Mouse (Mus musculus): ENCODE measurements around the gene Dph3. TPM values are rescaled to one million over a fixed set of nuclear protein-coding genes. Genes with fewer than 3 reads are reported as not detected.

The Dph3 gene
- total and polyA plus RNA-seq, 3 experiments = 75.7 to 125 (median 92.9) TPM

- Histone ChIP-seq H3K79me2 (replicated peaks; ENCODE audit: control insufficient read depth, extremely low read depth, insufficient read depth, poor library complexity, severe bottlenecking) (no peaks in the 10 kb centered on the region), H3K36me3 (replicated peaks in 1 of 2; ENCODE audit: control insufficient read depth in 1 of 2, insufficient read depth in 1 of 2, low read length in 1 of 2) (peaks cover 78 to 96% of the 10 kb centered on the region in 2 experiments), H3K27me3 (replicated peaks) (no peaks in the 10 kb centered on the region), H3K9ac (ENCODE audit: insufficient read depth, low read depth) (no peak overlapping the region), H3K4me1 (ENCODE audit: control insufficient read depth in 1 of 2, insufficient read depth in 2 of 2) (peaks cover 0 to 24% of the 10 kb centered on the region in 2 experiments; a peak in 1 of 4 replicates), H3K4me2 (ENCODE audit: insufficient read depth, low read depth, poor library complexity, severe bottlenecking) (no peak overlapping the region), H3K9me3 (replicated peaks; ENCODE audit: low read length) (peaks cover 19% of the 10 kb centered on the region), H3K4me3 (replicated peaks in 1 of 3; ENCODE audit: low read depth in 2 of 3, low read length in 2 of 3, poor library complexity in 1 of 3) (no peak overlapping the region), H3K27ac (ENCODE audit: insufficient read depth, low read depth) (no peak overlapping the region)
- no peak for DNase-seq (ENCODE audit: extremely low read depth)
- in situ Hi-C loops (cut with MboI; ENCODE audit: low pct_ligation_motif_present, low pct_unique_long_range_greater_than_20kb, low sequenced_read_pairs) = no loop called here
- no peak for TF ChIP-seq GABPA (IDR thresholded peaks at IDR 0.05; ENCODE audit: insufficient replicate concordance, low read depth, low read length)
- dilution Hi-C loops (cut with MboI; ENCODE audit: extremely low pct_ligation_motif_present, extremely low pct_unique_long_range_greater_than_20kb, low sequenced_read_pairs) = no loop called here
Observed at GRCm38 (mm10) chr14:32097691-32098090, 12.2 kb upstream of the Dph3 start.

GRCm38 (mm10) chr14:32096740-32097139, 11.2 kb upstream of the Dph3 start:
- Histone ChIP-seq H3K4me1 (ENCODE audit: control insufficient read depth in 1 of 2, insufficient read depth in 2 of 2) (peaks cover 0 to 24% of the 10 kb centered on the region in 2 experiments; a peak in 1 of 4 replicates), H3K27me3 (replicated peaks) (no peaks in the 10 kb centered on the region), H3K9me3 (replicated peaks; ENCODE audit: low read length) (peaks cover 19% of the 10 kb centered on the region), H3K4me3 (replicated peaks in 1 of 3; ENCODE audit: low read depth in 2 of 3, low read length in 2 of 3, poor library complexity in 1 of 3) (no peak overlapping the region), H3K79me2 (replicated peaks; ENCODE audit: control insufficient read depth, extremely low read depth, insufficient read depth, poor library complexity, severe bottlenecking) (no peaks in the 10 kb centered on the region), H3K4me2 (ENCODE audit: insufficient read depth, low read depth, poor library complexity, severe bottlenecking) (no peak overlapping the region), H3K9ac (ENCODE audit: insufficient read depth, low read depth) (no peak overlapping the region), H3K36me3 (replicated peaks in 1 of 2; ENCODE audit: control insufficient read depth in 1 of 2, insufficient read depth in 1 of 2, low read length in 1 of 2) (peaks cover 77 to 96% of the 10 kb centered on the region in 2 experiments), H3K27ac (ENCODE audit: insufficient read depth, low read depth) (no peak overlapping the region)
- in situ Hi-C loops (cut with MboI; ENCODE audit: low pct_ligation_motif_present, low pct_unique_long_range_greater_than_20kb, low sequenced_read_pairs) = no loop called here
- DNase-seq (ENCODE audit: extremely low read depth) = no peak
- dilution Hi-C loops (cut with MboI; ENCODE audit: extremely low pct_ligation_motif_present, extremely low pct_unique_long_range_greater_than_20kb, low sequenced_read_pairs) = no loop called here
- TF ChIP-seq MAFK (IDR thresholded peaks at IDR 0.05; ENCODE audit: insufficient replicate concordance, low read length) (no peak), PAX5 (IDR thresholded peaks at IDR 0.05; ENCODE audit: low read length) (no peak), MXI1 (IDR thresholded peaks at IDR 0.05; ENCODE audit: low read depth, low read length) (no peak), ZC3H11A (IDR thresholded peaks at IDR 0.05; ENCODE audit: low read depth, low read length) (no peak), HCFC1 (IDR thresholded peaks at IDR 0.05; ENCODE audit: low read depth, low read length) (no peak), POLR2AphosphoS2 (IDR thresholded peaks at IDR 0.05; ENCODE audit: low read depth, low read length) (no peak), JUND (conservative IDR thresholded peaks at IDR 0.05; ENCODE audit: low read depth, low read length) (no peak), IRF4 (IDR thresholded peaks at IDR 0.05; ENCODE audit: low read depth, low read length) (no peak), ELF1 (IDR thresholded peaks at IDR 0.05; ENCODE audit: low read depth, low read length) (no peak)

- no peak overlapping the region for H3K4me2 ChIP-seq (ENCODE audit: insufficient read depth, low read depth, poor library complexity, severe bottlenecking)
- H3K79me2 ChIP-seq (replicated peaks; ENCODE audit: control insufficient read depth, extremely low read depth, insufficient read depth, poor library complexity, severe bottlenecking) = peaks cover 2% of the 10 kb centered on the region; the same call in 1 of the 2 replicates
- no peak overlapping the region for H3K9ac ChIP-seq (ENCODE audit: insufficient read depth, low read depth)
- H3K27ac ChIP-seq (ENCODE audit: insufficient read depth, low read depth) = no peak overlapping the region
- H3K36me3 ChIP-seq (replicated peaks in 1 of 2; ENCODE audit: control insufficient read depth in 1 of 2, insufficient read depth in 1 of 2, low read length in 1 of 2) = peaks cover 82 to 100% of the 10 kb centered on the region in 2 experiments
- no peak for TF ChIP-seq RCOR1 (conservative IDR thresholded peaks at IDR 0.05; ENCODE audit: low read depth, low read length)
- no peak for TF ChIP-seq MAFK (IDR thresholded peaks at IDR 0.05; ENCODE audit: insufficient replicate concordance, low read length)
- TF ChIP-seq NRF1 (IDR thresholded peaks at IDR 0.05; ENCODE audit: low read depth, low read length) = no peak
- no peak for TF ChIP-seq NELFE (IDR thresholded peaks at IDR 0.05; ENCODE audit: low read depth, low read length)
- no peak for TF ChIP-seq USF2 (conservative IDR thresholded peaks at IDR 0.05; ENCODE audit: low read depth, low read length)
- no peak for TF ChIP-seq KAT2A (IDR thresholded peaks at IDR 0.05; ENCODE audit: insufficient replicate concordance, low read length)
- TF ChIP-seq MAZ (IDR thresholded peaks at IDR 0.05; ENCODE audit: low read depth, low read length) = no peak
- no peak for TF ChIP-seq IRF4 (IDR thresholded peaks at IDR 0.05; ENCODE audit: low read depth, low read length)
- no peak for TF ChIP-seq ZC3H11A (IDR thresholded peaks at IDR 0.05; ENCODE audit: low read depth, low read length)
- no peak for TF ChIP-seq JUND (conservative IDR thresholded peaks at IDR 0.05; ENCODE audit: low read depth, low read length)
- TF ChIP-seq TBP (conservative IDR thresholded peaks at IDR 0.05; ENCODE audit: low read depth, low read length) = no peak
- no peak for TF ChIP-seq JUN (IDR thresholded peaks at IDR 0.05; ENCODE audit: insufficient read depth, low read depth, low read length)
- H3K4me1 ChIP-seq (ENCODE audit: control insufficient read depth in 1 of 2, insufficient read depth in 2 of 2) = peaks cover 0 to 28% of the 10 kb centered on the region in 2 experiments; a peak in 1 of 4 replicates
- DNase-seq (ENCODE audit: extremely low read depth) = no peak
- in situ Hi-C loops (cut with MboI; ENCODE audit: low pct_ligation_motif_present, low pct_unique_long_range_greater_than_20kb, low sequenced_read_pairs) = no loop called here
- no peak overlapping the region for H3K4me3 ChIP-seq (replicated peaks in 1 of 3; ENCODE audit: low read depth in 2 of 3, low read length in 2 of 3, poor library complexity in 1 of 3)
- H3K27me3 ChIP-seq (replicated peaks) = no peaks in the 10 kb centered on the region
- peaks cover 19% of the 10 kb centered on the region for H3K9me3 ChIP-seq (replicated peaks; ENCODE audit: low read length)
- dilution Hi-C loops (cut with MboI; ENCODE audit: extremely low pct_ligation_motif_present, extremely low pct_unique_long_range_greater_than_20kb, low sequenced_read_pairs) = no loop called here
Observed at GRCm38 (mm10) chr14:32095646-32096045, 10.1 kb upstream of the Dph3 start.
